Mouse (Mus musculus) midbrain, postnatal 0 days (tissue): ENCODE measurements around the gene Gpr182. TPM values are rescaled to one million over a fixed set of nuclear protein-coding genes. Genes with fewer than 3 reads are reported as not detected.
A peak's percentile ranks its signal among the peaks of the same experiment; 100 is the strongest.

Experiments used
- ATAC-seq: fragments of 200-750 bp; cut with Nextera tagmentation; 2 replicates; pipeline ENCODE4 v1.8.0; 2017; ENCODE audit warnings: moderate number of reproducible peaks, mild to moderate bottlenecking, moderate TSS enrichment, moderate library complexity; ENCODE audit not compliant: low FRiP score
- DNase-seq: peaks from one replicate; pipeline ENCODE4 v3.0.0-alpha.2; 2015; ENCODE audit warnings: low spot score
- H3K27ac ChIP-seq: fragments of 300-500 bp; sonication (generic); 2 replicates; pipeline ENCODE4 v1.5.1; 2014; ENCODE audit warnings: low read depth, mild to moderate bottlenecking, low read length, mixed read lengths
- H3K27me3 ChIP-seq: fragments of 300-500 bp; sonication (generic); 2 replicates; pipeline ENCODE4 v1.6.1; 2014; ENCODE audit warnings: low read length, control low read depth, mixed read lengths; ENCODE audit not compliant: insufficient read depth
- H3K36me3 ChIP-seq: fragments of 300-500 bp; sonication (generic); 2 replicates; pipeline ENCODE4 v1.6.1; 2014; ENCODE audit warnings: low read length, control low read depth, mixed read lengths; ENCODE audit not compliant: insufficient read depth
- H3K4me1 ChIP-seq: fragments of 300-500 bp; sonication (generic); 2 replicates; pipeline ENCODE4 v1.6.1; 2014; ENCODE audit warnings: mild to moderate bottlenecking, control low read depth, antibody characterized with exemption, low read length, mixed read lengths; ENCODE audit not compliant: insufficient read depth
- H3K4me2 ChIP-seq: fragments of 300-500 bp; sonication (generic); 2 replicates; pipeline ENCODE4 v1.6.1; 2014; ENCODE audit warnings: low read depth, mild to moderate bottlenecking, low read length, mixed read lengths; ENCODE audit not compliant: poor library complexity, severe bottlenecking
- H3K4me3 ChIP-seq: fragments of 300-500 bp; sonication (generic); 2 replicates; pipeline ENCODE4 v1.5.1; 2014; ENCODE audit warnings: low read depth, mild to moderate bottlenecking, low read length, moderate library complexity
- H3K9ac ChIP-seq: fragments of 300-500 bp; sonication (generic); replicated peaks from 2 replicates; pipeline ENCODE4 v1.6.1; 2014; ENCODE audit warnings: mild to moderate bottlenecking, low read length, moderate library complexity, mixed read lengths; ENCODE audit not compliant: poor library complexity, severe bottlenecking
- H3K9me3 ChIP-seq: fragments of 300-500 bp; sonication (generic); 2 replicates; pipeline ENCODE4 v1.6.1; 2016; ENCODE audit warnings: low read length, control low read depth
- CTCF ChIP-seq: IDR thresholded peaks from 2 replicates; pipeline ENCODE4 v1.5.1; 2016; ENCODE audit warnings: antibody characterized with exemption, mild to moderate bottlenecking
- WGBS: fragments of 180-500 bp; shearing (Covaris S2); extraction: QIAGEN DNeasy Blood & Tissue Kit; methylation state at CpG from one replicate; pipeline ENCODE4 v1.1.7; 2014; 5-methylcytosine and 5-hydroxymethylcytosine counted together
- polyA plus RNA-seq: library from polyadenylated mRNA; unstranded; fragments of >200 nt; fragmentation: Nextera tagmentation; extraction: Ambion mirVana; gene quantifications from 2 replicates; pipeline ENCODE4 v1.2.1, GENCODE M21; 2015
- total RNA-seq: library from RNA; depleted of rRNA; stranded (reverse); fragments of >200 nt; gene quantifications from 2 replicates; pipeline ENCODE4 v1.2.3, GENCODE M21; 2014

The Gpr182 gene
- total and polyA plus RNA-seq, 2 experiments from 2014 or later: 1.6 to 1.8 TPM

DNA sequence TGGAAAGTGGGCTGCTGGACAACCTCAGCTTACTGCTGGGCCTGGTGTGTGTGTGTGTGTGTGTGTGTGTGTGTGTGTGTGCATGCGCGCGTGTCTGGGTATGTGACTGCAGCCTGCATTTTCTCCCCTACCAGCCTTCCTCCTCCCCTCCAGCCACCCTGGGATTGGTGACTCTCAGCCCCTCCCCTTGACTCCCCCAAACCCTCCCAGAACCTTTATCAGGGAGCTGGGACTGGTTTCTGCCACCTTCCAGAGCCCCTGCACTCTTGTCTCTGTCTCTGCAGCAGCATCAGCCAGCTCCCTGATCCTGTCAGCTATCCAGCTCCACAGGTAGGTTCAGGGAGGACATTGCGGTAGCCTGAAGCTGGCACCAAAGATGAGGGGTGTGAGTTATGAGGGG, 26.4 kb downstream of the Gpr182 start:
- Histone ChIP-seq H3K4me2 (no peak overlapping the region), H3K4me3 (no peak overlapping the region), H3K9ac (no peak overlapping the region), H3K27me3 (peaks cover 8% of the 10 kb centered on the region), H3K4me1 (0 out of 2 replicates have a peak, but pooled peaks cover 3% of the 10 kb centered on the region), H3K9me3 (no peaks in the 10 kb centered on the region), H3K36me3 (no peaks in the 10 kb centered on the region), H3K27ac (no peak overlapping the region)
- TF ChIP-seq CTCF: no peak
- 82% methylated on average over 4 of the region's 4 CpGs for WGBS
- DNase-seq (no peak), ATAC-seq (no peak)

DNA sequence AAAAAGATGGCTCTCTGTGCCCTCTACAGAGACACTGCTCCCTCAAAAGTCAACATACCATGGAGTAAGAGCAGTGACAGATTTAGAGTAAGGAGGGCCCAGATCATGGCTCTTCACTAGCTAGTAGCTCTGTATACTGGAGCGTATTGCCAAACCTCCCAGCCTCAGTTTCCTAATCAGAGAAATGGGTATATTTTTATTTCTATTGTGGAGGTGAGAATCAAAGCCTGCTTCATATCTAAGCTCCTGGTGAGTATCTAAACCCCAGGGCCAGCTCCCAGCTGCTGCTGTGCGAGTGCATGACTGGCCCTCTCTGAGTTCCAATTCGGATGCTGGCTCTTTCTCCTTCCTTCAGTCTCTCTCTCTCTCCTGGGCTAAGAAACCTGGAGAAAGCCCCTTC, 27.4 kb downstream of the Gpr182 start, which contains the start of gene Tac2:
TSS of gene Tac2 (plus strand) at position 301 of the 400 bp plus-strand sequence.
- H3K4me1 ChIP-seq: 0 out of 2 replicates have a peak, but pooled peaks cover 3% of the 10 kb centered on the region
- no peak for TF ChIP-seq CTCF
- no peak within 1 kb of the TSS for H3K4me2 ChIP-seq
- no peak within 1 kb of the TSS for H3K9ac ChIP-seq
- no peak within 1 kb of the TSS for H3K27ac ChIP-seq
- no peaks in the 10 kb centered on the region for H3K36me3 ChIP-seq
- H3K9me3 ChIP-seq: no peaks in the 10 kb centered on the region
- ATAC-seq (no peak), DNase-seq (no peak)
- H3K4me3 ChIP-seq: no peak within 1 kb of the TSS
- 87% methylated on average over 3 of the region's 3 CpGs for WGBS
- peaks cover 8% of the 10 kb centered on the region for H3K27me3 ChIP-seq

DNA sequence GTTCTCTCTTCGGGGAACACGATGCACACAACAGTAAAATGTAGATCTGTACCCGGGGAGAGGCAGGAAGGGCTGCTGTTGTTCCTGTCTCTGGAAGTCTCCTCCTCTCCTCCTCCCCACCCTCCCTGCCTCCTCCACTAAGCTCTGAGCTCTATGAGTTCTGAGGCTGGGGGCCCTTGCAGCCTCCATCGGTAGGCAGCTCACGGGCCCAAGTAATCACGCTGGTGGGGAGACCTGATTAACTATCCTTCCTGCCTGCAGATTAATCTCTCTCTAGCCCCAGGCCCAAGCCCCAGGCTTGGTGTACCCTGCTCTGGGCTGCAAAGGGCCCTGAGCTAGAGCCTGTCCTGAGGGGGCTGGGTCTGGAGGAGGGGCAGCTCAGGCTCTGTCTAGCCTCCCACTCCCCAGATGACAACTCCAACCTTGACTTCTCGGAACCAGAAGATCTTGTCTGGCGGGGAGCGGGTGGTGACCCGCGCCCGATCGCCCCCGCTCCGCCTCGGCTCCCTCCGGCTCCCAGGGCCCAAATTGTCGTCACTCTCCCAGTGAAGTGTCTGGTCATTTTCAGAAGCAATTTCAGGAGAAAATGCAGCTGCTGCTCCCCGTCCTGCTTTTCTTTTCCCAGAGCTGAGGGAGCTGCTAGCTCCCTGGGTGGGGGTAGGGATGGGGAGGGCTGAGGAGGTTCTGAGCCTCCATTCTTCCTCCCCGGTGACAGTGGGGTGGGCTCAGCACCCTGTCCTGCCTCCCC, 29.7 kb downstream of the Gpr182 start:
- ATAC-seq (no peak), DNase-seq (no peak)
- Histone ChIP-seq H3K27me3 (peaks cover 5% of the 10 kb centered on the region; the same call in 1 of the 2 replicates), H3K4me1 (0 out of 2 replicates have a peak, but pooled peaks cover 3% of the 10 kb centered on the region), H3K36me3 (no peaks in the 10 kb centered on the region), H3K27ac (no peak overlapping the region), H3K9me3 (no peaks in the 10 kb centered on the region), H3K9ac (peak overlapping the region; percentile 44; the same call in 1 of the 2 replicates), H3K4me2 (0 out of 2 replicates have a peak overlapping the region, but pooled peaks have one; percentile 3), H3K4me3 (no peak overlapping the region)
- no peak for TF ChIP-seq CTCF
- WGBS: 11% methylated on average over 20 of the region's 20 CpGs

DNA sequence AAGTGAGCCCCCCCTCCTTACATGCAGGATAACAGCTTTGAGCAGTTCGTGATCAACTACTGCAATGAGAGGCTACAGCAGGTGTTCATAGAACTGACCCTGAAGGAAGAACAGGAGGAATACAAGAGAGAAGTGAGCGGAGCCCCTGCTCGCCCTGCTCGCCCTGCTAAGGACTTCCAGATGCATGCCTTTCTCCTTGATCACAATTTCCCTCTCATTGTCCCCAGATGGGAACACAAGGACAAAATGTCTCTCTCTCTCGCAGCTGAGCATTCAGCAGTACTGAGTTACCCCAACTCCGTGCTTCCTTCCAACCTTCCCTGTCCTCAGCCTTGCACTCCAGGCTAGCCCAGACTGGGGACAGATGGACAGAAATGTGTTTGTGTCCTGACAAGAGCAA, 38.8 kb downstream of the Gpr182 start:
- TF ChIP-seq CTCF: no peak
- no peaks in the 10 kb centered on the region for H3K9me3 ChIP-seq
- no peak for ATAC-seq
- 91% methylated on average over 6 of the region's 6 CpGs for WGBS
- H3K27ac ChIP-seq: no peak overlapping the region
- no peaks in the 10 kb centered on the region for H3K36me3 ChIP-seq
- H3K4me3 ChIP-seq: no peak overlapping the region
- H3K4me2 ChIP-seq: no peak overlapping the region
- no peaks in the 10 kb centered on the region for H3K27me3 ChIP-seq
- no peaks in the 10 kb centered on the region for H3K4me1 ChIP-seq
- no peak for DNase-seq
- no peak overlapping the region for H3K9ac ChIP-seq

DNA sequence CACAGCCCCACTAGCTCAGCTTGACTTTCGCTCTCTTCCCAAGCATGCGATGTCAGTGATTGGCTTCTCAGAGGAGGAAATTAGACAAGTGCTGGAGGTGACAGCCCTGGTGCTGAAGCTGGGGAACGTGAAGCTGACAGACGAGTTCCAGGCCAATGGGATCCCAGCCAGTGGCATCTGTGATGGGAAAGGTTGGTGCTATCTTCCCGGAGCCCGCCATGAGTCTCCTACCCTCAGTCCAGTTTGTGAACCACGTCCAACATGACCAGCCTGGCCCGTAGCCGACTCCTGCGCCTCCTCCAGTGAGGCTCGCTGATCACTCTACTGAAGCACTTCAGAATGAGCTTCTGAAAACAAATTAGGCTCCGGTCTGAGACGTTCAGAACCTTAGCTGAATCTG, 41.2 kb downstream of the Gpr182 start:
- Histone ChIP-seq H3K36me3 (no peaks in the 10 kb centered on the region), H3K9ac (no peak overlapping the region), H3K27ac (no peak overlapping the region), H3K9me3 (no peaks in the 10 kb centered on the region), H3K4me2 (no peak overlapping the region), H3K4me1 (no peaks in the 10 kb centered on the region), H3K27me3 (no peaks in the 10 kb centered on the region), H3K4me3 (no peak overlapping the region)
- no peak for ATAC-seq
- TF ChIP-seq CTCF: no peak
- WGBS: 89% methylated on average over 13 of the region's 13 CpGs
- DNase-seq: no peak

DNA sequence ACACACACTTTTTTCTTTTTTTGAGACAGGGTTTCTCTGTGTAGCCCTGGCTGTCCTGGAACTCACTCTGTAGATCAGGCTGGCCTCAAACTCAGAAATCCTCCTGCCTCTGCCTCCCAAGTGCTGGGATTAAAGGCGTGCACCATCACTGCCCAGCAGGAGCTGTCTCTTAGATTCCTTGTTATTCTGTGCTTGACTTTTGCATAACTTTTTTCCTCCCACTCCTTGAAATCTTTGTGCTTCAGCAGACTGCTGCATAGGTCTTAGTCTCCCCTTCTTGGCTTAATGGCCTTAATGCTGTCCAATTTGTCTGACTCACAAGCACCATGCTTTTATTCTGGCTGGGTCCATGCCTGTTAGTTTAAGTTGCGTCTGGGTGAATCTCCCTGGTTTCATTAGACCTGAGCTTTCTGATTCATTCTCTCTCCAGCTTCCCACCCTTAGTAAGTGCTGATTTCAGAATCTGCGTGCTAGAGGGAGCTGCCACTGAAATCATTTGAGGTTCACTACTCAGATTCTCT, 42.6 kb downstream of the Gpr182 start:
- Histone ChIP-seq H3K9ac (no peak overlapping the region), H3K4me1 (no peaks in the 10 kb centered on the region), H3K9me3 (no peaks in the 10 kb centered on the region), H3K4me3 (no peak overlapping the region), H3K36me3 (no peaks in the 10 kb centered on the region), H3K27me3 (no peaks in the 10 kb centered on the region), H3K27ac (no peak overlapping the region), H3K4me2 (no peak overlapping the region)
- TF ChIP-seq CTCF: no peak
- DNase-seq: no peak
- ATAC-seq: no peak
- WGBS: 75% methylated on average over 3 of the region's 3 CpGs
